Mouse (Mus musculus) megakaryocyte, adult 5-6 weeks (primary cell): Measurements from ENCODE around the gene Rnase12. TPM values are rescaled to one million over a fixed set of nuclear protein-coding genes. Genes with fewer than 3 reads are reported as not detected.
"Not testable (repeated sequence)": the region's sequence is repeated elsewhere in the genome, so short reads cannot be mapped to it uniquely, and the experiment has no call there.

Experiments
- ATAC-seq: 2 replicates; pipeline ENCODE4 v1.8.0; 2016; ENCODE audit warnings: mild to moderate bottlenecking, inconsistent platforms; ENCODE audit not compliant: poor library complexity, severe bottlenecking
- total RNA-seq, 2 experiments: library from RNA; stranded (forward) in 1 of 2; stranded (reverse) in 1 of 2; fragments of 153-499, 151-499 nt in 1 of 2; fragments of 221-1000, 200-1000 nt in 1 of 2; gene quantifications; 2 replicates each; pipeline versions ENCODE4 v1.2.3 to v1.2.4; 2015 to 2017

The Rnase12 gene
- total RNA-seq, 2 experiments from 2014 or later: 10.4 to 11.6 TPM

DNA sequence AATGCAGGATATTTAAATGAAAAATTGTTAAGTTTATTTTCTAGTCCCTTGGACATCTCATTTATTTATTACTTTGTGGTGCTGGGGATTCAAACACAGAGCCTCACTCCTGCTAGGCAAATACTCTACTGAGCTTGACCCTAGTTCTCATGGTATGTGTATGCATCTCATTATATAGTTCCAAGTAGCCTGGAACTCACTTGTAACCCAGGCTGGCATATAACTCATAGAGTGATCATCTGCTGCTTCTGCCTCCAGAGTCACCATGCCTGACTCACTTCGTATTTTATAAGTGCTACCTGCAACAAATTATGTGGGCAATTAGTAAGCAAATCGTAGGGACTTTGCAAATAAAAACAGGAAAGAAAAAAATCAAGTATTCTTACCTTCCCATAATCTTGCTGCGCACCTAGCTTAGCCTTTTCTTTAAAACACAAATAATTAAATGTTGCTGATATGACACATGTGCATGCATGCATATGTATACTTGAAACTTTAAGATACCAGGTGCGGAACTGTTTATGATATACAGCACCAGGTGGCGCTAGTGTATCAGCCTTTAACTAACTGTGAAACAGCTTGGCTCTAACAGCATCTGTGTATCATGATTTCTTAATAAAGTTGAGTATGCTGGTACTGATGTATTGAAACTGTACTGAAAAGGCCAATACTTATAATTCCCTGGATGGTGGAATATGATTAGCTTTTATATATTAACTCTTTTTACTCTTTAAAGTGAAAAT, 30.9 kb downstream of the Rnase12 start:
- ATAC-seq: peak; percentile 97

- no peak for ATAC-seq
These were observed 32.6 kb downstream of the Rnase12 start for GRCm38 (mm10) chr14:51024820-51025219.

DNA sequence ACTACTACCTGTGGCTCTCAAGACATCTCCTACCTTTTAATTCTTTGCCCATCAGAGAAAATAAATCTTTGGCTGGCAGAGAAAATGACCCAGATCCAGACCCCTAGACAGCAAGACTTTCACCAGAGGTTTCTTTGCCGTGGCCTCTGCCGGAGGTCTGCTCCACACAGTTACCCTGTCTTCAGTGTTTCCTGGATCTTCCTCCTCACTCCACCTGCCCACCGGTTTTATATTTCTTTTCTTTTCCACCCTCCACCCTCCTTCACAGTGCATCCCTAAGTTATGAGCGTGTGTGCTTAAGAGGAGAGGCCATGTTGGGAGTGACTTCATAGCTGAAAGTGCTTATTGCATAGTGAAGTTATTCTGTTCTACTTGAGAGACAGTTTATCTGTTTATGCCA, 34.0 kb downstream of the Rnase12 start:
- ATAC-seq: no peak

DNA sequence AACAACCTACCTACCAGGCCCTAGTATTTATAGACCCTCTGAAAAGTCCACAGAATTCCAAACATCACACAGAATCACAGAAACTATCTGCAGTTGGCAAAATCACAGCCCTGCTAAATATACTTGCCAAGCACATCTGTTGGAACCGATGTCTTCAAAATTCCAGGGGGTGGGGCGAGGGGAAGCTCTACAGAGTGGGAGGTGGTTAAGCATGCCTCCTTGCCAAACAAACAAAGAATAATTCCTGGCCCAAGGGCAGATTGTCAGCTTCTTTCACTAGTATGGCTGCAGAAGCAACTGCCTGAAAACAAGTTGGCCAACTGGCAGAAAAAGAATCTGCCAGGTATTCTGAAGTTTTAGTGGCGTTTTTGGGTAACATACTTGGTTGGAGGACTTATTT, 40.2 kb downstream of the Rnase12 start:
- ATAC-seq: no peak

DNA sequence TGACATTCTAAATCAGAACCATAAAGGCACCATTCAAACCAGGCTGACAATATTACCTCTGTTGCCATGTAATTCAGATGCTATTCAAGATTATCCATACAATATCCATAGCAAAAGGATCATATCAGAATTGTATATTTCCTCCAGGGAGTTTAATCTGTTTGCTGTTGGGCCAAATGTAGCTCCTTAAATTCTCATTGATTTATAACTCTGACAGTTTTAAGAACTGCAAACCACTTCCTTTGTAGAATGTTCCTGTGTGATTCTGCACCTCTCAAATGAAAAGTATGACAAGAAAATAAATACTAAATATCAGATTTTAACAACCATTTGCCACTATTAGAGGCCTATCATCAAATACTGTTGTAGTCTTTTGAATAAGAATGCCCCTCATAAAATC, 41.7 kb downstream of the Rnase12 start:
- no peak for ATAC-seq

DNA sequence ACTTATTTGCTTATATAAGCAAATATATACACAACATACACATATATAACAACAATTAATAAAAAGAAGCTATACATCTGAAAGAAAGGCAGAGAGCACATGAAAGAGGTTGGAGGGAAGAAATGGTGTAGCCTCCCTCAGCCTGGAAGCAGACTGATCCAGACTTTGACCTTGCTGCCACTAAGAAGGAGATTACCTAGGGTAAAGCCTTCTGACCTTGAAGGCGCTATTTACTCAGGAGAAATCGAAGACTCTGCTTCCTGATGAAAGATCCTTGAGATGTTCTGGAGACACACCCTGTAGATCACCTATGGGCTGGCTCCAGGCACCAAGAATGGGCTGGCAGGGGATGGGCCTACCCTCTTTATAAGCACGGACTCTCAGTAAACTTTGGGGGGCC, 42.7 kb downstream of the Rnase12 start:
- ATAC-seq: not testable (repeated sequence)

DNA sequence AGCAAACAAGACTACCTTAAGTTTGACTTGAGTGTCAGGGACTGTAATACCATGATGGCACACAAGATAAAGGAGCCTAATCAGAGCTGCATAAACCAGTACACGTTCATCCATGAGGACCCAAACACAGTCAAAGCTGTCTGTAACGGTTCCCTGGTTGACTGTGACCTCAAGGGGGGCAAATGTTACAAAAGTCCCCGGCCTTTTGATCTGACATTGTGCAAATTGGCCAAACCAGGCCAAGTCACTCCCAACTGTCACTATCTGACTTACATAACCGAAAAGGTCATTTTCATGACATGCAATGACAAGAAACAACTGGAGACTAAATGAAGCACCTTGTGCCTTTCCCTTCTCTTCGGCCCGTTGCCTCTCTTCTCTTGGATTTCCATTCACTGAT, 47.9 kb downstream of the Rnase12 start:
- no peak for ATAC-seq

- no peak for ATAC-seq
These were observed 48.7 kb downstream of the Rnase12 start for GRCm38 (mm10) chr14:51008781-51009180.

- ATAC-seq: peak; percentile 74
These were observed 49.3 kb downstream of the Rnase12 start for GRCm38 (mm10) chr14:51007914-51008713.

GRCm38 (mm10) chr14:51007152-51007801, 50.2 kb downstream of the Rnase12 start, which contains the start of gene Rnase10:
Gene Rnase10, plus strand, starts transcription at chr14:51007751.
- no peak for ATAC-seq

Other genes starting within 250 kb of the Rnase12 start
- gene Ccnb1ip1, start 249.9 kb downstream of the Rnase12 start, total RNA-seq (2015): not detected in 2 replicates
- gene Ccnb1ip1, start 249.9 kb downstream of the Rnase12 start, total RNA-seq (2017): not detected in 2 replicates
- 59.7 and 62.1 TPM in 2 replicates for gene Parp2, start 249.8 kb downstream of the Rnase12 start, total RNA-seq (2015)
- gene Parp2, start 249.8 kb downstream of the Rnase12 start, total RNA-seq (2017): 53.6 and 78.7 TPM in 2 replicates
- 200 and 215 TPM in 2 replicates for gene Tep1, start 187.1 kb downstream of the Rnase12 start, total RNA-seq (2015)
- gene Tep1, start 187.1 kb downstream of the Rnase12 start, total RNA-seq (2017): 131 and 161 TPM in 2 replicates
- gene Klhl33, start 160.2 kb downstream of the Rnase12 start, total RNA-seq (2015): 0.07 and 0.27 TPM in 2 replicates
- gene Klhl33, start 160.2 kb downstream of the Rnase12 start, total RNA-seq (2017): 0.28 and 0.40 TPM in 2 replicates
- 101 and 107 TPM in 2 replicates for gene Osgep, start 132.8 kb downstream of the Rnase12 start, total RNA-seq (2015)
- 87.9 and 125 TPM in 2 replicates for gene Osgep, start 132.8 kb downstream of the Rnase12 start, total RNA-seq (2017)
- gene Apex1, start 132.7 kb downstream of the Rnase12 start, total RNA-seq (2015): 46.3 and 64.2 TPM in 2 replicates
- 34.8 and 47.0 TPM in 2 replicates for gene Apex1, start 132.7 kb downstream of the Rnase12 start, total RNA-seq (2017)
- gene Pip4p1, start 126.8 kb downstream of the Rnase12 start, total RNA-seq (2015): 115 and 118 TPM in 2 replicates
- gene Pip4p1, start 126.8 kb downstream of the Rnase12 start, total RNA-seq (2017): 38.5 and 39.9 TPM in 2 replicates
- 329 and 405 TPM in 2 replicates for gene Pnp, start 126.6 kb downstream of the Rnase12 start, total RNA-seq (2015)
- 158 and 204 TPM in 2 replicates for gene Pnp, start 126.6 kb downstream of the Rnase12 start, total RNA-seq (2017)
- gene Gm49342, start 113.1 kb downstream of the Rnase12 start, total RNA-seq (2015): 43.8 TPM in 1 of 2 replicates, not detected in the other
- 161 and 177 TPM in 2 replicates for gene Gm49342, start 113.1 kb downstream of the Rnase12 start, total RNA-seq (2017)
- 14.4 and 16.7 TPM in 2 replicates for gene Pnp2, start 101.7 kb downstream of the Rnase12 start, total RNA-seq (2015)
- gene Pnp2, start 101.7 kb downstream of the Rnase12 start, total RNA-seq (2017): 6.7 and 9.6 TPM in 2 replicates
- not detected in 2 replicates for gene Rnase10, start 49.9 kb downstream of the Rnase12 start, total RNA-seq (2015)
- gene Rnase10, start 49.9 kb downstream of the Rnase12 start, total RNA-seq (2017): not detected in 2 replicates
- gene Rnase9, start 15.8 kb downstream of the Rnase12 start, total RNA-seq (2015): 0.11 TPM in 1 of 2 replicates, not detected in the other
- not detected in 2 replicates for gene Rnase9, start 15.8 kb downstream of the Rnase12 start, total RNA-seq (2017)
- gene Rnase11, start 7.5 kb downstream of the Rnase12 start, total RNA-seq (2015): not detected in 2 replicates
- not detected in 2 replicates for gene Rnase11, start 7.5 kb downstream of the Rnase12 start, total RNA-seq (2017)
- not detected in 2 replicates for gene Olfr750, start 16.8 kb upstream of the Rnase12 start, total RNA-seq (2015)
- gene Olfr750, start 16.8 kb upstream of the Rnase12 start, total RNA-seq (2017): not detected in 2 replicates
- 36.2 and 44.8 TPM in 2 replicates for gene Rnase4, start 33.4 kb upstream of the Rnase12 start, total RNA-seq (2015)
- 21.0 and 22.3 TPM in 2 replicates for gene Rnase4, start 33.4 kb upstream of the Rnase12 start, total RNA-seq (2017)
- 8.2 and 10.0 TPM in 2 replicates for gene Ang, start 33.5 kb upstream of the Rnase12 start, total RNA-seq (2015)
- 9.4 and 13.7 TPM in 2 replicates for gene Ang, start 33.5 kb upstream of the Rnase12 start, total RNA-seq (2017)
- not detected in 2 replicates for gene Eddm3b, start 56.8 kb upstream of the Rnase12 start, total RNA-seq (2015)
- not detected in 2 replicates for gene Eddm3b, start 56.8 kb upstream of the Rnase12 start, total RNA-seq (2017)
- 288 and 294 TPM in 2 replicates for gene Rnase6, start 66.2 kb upstream of the Rnase12 start, total RNA-seq (2015)
- gene Rnase6, start 66.2 kb upstream of the Rnase12 start, total RNA-seq (2017): 303 and 351 TPM in 2 replicates
- not detected in 2 replicates for gene Rnase1, start 89.1 kb upstream of the Rnase12 start, total RNA-seq (2015)
- gene Rnase1, start 89.1 kb upstream of the Rnase12 start, total RNA-seq (2017): not detected in 2 replicates
- 7.5 and 8.9 TPM in 2 replicates for gene Rnase2b, start 104.6 kb upstream of the Rnase12 start, total RNA-seq (2015)
- gene Rnase2b, start 104.6 kb upstream of the Rnase12 start, total RNA-seq (2017): 0.92 and 4.3 TPM in 2 replicates
- not detected in 2 replicates for gene Ang2, start 141.5 kb upstream of the Rnase12 start, total RNA-seq (2015)
- not detected in 2 replicates for gene Ang2, start 141.5 kb upstream of the Rnase12 start, total RNA-seq (2017)
- not detected in 2 replicates for gene Ear14, start 145.7 kb upstream of the Rnase12 start, total RNA-seq (2015)
- not detected in 2 replicates for gene Ear14, start 145.7 kb upstream of the Rnase12 start, total RNA-seq (2017)
- 5.9 and 6.8 TPM in 2 replicates for gene Rnase2a, start 198.5 kb upstream of the Rnase12 start, total RNA-seq (2015)
- gene Rnase2a, start 198.5 kb upstream of the Rnase12 start, total RNA-seq (2017): 5.3 and 9.2 TPM in 2 replicates